Mouse (Mus musculus): Measurements from ENCODE around the gene Snrnp70.
"Not testable (repeated sequence)": the region's sequence is repeated elsewhere in the genome, so short reads cannot be mapped to it uniquely, and the experiment has no call there.

Gene Snrnp70

DNA sequence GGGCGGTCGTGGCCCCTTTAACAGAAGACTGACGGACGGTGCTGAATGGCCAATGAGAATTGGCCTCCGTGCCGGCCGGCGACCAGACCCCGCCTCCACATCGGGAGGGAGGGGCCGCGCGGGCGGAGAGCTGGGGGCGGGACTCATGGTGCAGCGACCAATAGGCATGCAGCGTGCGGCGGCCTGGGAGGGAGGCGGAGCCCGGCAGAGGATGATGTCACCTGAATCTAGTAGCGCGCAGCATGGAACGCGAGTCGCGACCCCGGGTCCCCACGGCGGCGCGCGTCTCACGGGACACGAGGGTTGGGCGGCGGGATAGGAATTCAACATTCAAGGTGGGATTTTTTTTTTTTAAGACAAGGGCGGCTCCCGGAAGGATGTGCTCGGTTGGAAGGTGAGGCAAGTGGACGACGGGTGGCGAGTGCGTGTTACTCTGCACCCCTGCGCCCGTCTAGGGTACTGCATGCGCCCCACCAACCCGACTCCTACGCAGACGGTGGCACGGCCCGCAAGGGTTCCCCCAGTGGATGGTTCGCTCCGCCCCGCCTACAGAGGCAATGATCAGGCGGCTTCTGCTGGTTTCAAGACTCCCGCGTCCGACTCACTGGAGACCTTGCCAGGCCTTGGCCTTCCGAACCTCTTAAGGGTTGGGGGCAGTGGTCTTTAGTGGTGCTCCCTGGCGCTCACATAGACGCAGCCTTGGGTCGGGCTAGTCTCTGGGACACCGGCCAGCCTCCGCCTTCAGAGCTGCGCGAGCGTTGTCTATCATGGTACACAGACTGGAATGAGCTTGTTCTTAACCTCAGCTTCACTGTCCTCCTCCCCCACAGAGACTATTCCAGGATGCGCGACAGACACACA, 28.3 kb downstream of the Snrnp70 start:
- DNase-seq, result peak; percentile 99

DNA sequence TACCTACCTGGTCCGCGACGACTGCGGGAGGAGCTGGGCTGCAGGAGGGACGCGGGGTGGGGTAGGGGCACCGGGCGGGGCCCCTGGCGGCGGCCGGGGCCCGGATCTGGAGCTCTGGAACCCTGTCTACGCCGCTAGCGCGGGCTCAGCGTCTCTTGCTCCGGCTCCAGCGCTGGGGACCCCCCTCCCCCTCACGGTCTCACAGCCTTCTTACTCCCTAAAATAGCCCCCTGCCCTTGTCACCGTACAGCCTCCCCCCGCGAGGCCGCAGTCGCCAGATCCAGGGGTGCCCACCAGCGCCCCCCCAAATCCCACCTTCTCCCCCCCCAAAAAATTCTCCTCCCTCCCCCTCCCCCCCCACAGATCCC, 28.9 kb downstream of the Snrnp70 start, which contains the start of gene Ppfia3:
Gene Ppfia3, minus strand, starts transcription at position 368 of the 368 bp plus-strand sequence.
- DNase-seq, result no peak

GRCm38 (mm10) chr7:45365742-45366651, 29.5 kb downstream of the Snrnp70 start:
- peak; percentile 77 to 82 for DNase-seq

- DNase-seq, result no peak
Measured at GRCm38 (mm10) chr7:45363983-45364382, 31.6 kb downstream of the Snrnp70 start.

DNA sequence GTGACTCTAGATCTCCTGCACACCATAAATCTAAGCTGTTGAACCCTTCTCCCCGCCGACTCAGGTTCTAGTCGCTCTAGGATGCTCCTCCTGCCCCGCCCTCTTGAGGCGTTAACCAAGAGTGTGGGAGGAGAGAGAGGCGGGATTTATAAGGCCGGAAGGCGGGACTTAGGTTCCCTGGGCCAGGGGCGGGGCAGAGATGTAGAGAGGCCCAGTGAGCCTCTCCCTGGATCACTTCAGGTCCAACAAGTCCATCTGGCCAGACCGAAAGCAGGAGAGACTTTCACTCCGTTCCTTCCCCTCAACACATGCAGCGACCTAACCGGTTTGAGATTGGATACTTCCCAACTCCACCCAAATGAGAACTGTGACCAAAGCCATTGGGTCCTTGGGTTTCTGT, 32.7 kb downstream of the Snrnp70 start:
- peak; percentile 74 to 80 for DNase-seq

DNA sequence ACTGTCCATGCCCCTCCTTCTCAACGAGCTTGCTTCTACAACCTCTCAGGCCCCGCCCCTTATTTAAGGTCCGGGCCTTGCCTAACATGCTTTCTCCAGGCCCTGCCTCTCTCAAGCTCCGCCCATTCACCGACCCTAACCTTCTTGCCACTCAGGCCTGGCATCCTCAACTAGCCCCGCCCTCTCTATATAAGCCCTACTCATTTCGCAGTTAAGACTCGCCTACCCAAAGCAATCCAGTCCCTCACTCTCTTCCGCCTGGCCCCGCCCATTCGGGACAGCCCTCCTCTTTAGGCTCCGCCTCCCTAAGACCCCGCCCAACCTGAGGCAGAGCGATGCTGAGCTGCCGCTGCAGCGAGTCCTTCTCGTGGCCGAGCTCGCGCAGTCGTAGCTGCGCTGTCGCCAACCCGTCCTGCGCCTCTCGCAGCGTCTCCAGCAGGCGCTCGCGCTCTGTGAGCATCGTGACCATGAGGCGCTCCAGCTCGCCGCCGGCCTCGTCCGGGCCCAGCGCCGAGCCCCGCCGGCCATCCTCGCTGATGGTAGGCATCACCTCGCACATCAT, 34.2 kb downstream of the Snrnp70 start:
- DNase-seq, result peak; percentile 91 to 94

DNA sequence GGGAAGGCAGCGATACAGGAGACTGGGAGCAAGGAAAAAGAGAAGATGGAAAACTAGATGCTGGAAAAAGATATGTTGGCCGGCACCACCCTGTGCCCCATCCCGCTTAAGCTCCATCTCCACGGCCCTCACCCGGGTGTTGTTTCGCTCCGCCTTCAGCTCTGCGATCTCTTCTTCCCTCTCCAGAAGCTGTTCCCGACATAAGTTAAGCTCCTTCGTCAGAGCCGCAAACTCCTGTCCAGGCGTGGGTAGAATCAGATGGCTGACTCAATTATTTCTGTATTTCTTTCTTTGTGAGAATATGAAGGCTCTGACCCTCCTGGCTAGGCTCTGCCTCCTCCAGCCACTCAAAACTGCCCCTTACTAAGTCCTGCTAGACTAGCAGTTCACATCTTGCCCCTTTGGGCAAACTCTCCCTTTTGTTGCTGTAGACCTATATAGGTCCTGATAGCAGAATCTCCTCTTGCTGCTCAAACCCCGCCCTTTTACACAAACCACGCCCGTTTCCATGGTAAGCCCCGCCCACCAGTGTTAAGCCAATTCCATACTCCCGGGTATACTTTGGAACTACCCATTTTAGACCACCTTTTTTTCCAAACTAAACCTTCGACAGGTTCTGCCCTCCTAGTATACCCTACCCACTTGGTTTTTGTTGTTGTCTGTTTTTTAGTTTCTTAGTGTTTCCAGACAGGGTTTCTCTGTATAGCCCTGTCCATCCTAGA, 35.0 kb downstream of the Snrnp70 start:
- DNase-seq, result peak in 1 of 2 experiments; percentile 46

DNA sequence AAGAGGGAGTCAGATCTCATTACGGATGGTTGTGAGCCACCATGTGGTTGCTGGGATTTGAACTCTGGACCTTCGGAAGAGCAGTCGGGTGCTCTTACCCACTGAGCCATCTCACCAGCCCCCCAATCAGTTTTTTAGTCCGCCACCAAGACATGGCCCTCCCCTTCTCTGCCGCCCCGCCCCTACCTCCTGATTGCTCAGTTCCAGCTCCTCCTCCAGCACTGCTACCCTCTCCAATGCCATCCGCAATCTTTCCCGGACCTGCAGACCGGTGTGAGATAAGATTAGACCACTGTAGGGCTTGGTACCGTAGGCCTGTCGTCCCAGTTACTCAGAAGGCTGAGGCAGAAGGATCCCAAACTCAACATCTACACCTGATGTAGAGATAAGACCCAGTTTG, 36.5 kb downstream of the Snrnp70 start:
- DNase-seq, result not testable (repeated sequence)

DNA sequence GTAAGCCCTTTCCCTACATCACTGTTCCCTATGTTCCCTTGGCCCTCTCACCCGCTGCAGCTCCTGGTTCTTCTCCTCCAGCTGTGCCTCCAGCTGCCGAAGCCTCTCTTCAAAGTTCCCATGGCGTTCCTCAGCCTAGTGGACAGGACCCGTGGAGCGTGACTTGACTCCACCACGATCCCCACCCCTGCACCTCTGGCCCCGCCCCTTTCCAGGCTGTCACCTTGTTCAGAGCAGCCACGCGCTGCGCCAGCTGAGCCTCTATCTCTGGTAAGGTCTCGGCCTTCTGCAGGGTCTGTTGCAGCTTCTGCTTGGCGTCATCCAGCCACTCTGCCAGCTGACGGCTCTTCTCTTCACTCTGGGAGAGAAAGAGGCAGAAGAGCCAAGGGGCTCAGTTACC, 39.5 kb downstream of the Snrnp70 start:
- no peak for DNase-seq

- DNase-seq, result no peak
Measured at GRCm38 (mm10) chr7:45355318-45356020, 40.1 kb downstream of the Snrnp70 start.

- DNase-seq, result no peak
Measured at GRCm38 (mm10) chr7:45353041-45353440, 42.5 kb downstream of the Snrnp70 start.

GRCm38 (mm10) chr7:45346905-45347304, 48.6 kb downstream of the Snrnp70 start:
- DNase-seq, result no peak

DNA sequence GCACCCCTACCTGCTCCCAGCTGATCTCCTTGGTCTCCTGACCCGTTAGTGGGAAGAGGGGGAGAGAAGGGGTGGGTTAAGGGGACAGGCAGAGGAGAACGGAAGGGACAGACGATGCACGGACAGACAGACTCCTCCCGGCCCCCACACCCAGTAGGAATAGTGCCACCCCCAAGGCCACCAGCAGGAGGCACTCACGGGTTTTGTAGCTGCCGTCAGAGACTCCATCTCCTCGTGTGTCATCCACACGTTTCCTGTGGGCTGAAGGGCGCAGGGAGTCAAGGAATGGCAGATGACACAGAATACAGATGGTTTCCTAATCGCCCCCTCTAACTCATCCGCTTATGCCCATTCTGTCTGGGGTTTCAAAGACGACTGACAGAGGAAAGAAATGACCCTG, 52.0 kb downstream of the Snrnp70 start:
- peak; percentile 39 to 54 for DNase-seq

DNA sequence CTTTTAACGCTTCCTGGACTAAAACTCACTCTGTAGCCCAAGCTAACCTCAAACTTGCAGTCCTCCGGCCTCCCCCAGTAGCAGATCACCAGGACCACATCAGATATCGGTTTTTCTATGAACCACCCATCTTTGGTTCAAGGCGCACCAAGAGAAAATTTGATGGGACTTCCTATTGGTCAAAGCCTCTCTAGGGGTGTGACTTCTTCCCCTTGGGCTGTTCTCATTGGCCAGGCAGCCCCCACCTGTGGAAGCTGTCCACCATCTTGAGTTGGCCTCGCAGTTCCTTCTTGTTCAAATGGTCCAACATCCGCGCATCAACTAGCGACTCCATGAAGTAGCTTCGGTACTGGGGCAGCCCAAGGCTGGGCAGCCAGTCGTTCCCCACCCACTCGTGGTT, 53.5 kb downstream of the Snrnp70 start:
- DNase-seq, result no peak

DNA sequence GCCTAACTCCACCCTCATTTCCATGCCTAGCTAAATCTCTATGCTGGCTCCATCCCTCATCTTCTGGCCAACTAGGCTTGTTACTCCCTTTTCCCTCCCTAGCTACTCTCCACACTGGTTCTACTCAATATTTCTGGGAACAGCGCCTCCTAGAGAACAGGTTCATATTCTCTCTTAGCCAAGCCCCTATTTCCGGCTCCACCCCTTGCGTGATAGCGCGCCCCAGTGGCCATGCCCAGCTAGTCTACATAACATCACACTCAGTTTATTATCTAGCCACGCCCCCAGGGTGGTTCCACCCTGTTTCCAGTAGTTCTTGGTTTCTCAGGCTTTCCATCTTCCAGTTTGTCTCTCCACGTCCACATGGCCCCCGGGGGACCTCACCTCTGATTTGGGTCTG, 54.2 kb downstream of the Snrnp70 start:
- DNase-seq, result peak; percentile 89 to 97

GRCm38 (mm10) chr7:45340669-45341068, 54.9 kb downstream of the Snrnp70 start:
- peak; percentile 58 to 66 for DNase-seq

DNA sequence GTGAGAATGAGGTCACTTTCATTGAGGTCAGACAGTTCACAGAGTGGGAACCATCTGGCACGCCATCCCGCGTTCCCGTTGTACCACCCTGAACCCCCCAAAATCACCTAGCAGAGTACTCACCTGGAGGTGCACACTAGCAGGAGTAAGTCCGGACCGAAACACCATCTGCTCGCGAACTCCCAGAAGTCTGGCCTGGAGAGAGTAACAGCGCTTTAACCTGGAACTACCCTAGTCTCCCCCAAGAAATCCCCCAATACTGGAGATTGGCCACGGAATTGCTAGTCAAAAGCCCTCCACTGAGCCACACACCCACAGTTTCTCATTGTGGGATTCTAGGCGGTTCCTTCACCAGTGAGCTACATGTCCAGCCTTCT, 55.5 kb downstream of the Snrnp70 start:
- DNase-seq, result no peak

DNA sequence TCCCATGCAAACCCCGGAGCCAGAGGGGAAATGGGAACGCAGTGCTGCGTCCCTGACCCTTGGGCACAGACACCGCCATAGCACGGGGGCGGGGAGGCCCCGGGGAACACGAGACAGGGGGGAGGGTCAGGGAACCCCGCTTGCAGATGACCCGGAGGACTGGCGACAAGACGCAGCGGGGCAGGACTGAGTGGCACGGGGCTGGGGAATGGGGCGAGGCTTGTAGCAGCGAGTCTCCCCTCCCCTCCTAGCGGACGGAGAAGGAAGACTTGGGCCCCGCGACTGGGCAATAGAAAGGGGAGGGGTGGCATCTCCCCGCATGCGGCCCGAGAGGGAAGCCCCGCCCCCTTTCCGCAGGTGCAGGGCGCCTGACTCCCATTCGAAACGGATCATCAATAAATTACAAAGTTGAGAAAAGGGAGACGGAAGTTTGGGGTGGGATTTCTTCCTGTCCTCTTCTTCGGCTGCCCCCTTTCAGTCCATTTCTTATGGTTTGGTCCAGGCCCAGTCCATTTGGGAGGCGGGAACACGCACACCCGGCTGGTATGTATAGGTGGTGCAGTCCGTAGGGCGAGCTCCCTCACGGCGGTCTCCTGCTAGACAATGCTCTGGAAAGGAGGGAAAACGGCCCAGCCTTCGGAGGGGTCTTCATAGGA, 56.0 kb downstream of the Snrnp70 start:
- peak; percentile 82 to 86 for DNase-seq

GRCm38 (mm10) chr7:45338161-45338911, 57.2 kb downstream of the Snrnp70 start:
- DNase-seq, result peak; percentile 48 to 57

DNA sequence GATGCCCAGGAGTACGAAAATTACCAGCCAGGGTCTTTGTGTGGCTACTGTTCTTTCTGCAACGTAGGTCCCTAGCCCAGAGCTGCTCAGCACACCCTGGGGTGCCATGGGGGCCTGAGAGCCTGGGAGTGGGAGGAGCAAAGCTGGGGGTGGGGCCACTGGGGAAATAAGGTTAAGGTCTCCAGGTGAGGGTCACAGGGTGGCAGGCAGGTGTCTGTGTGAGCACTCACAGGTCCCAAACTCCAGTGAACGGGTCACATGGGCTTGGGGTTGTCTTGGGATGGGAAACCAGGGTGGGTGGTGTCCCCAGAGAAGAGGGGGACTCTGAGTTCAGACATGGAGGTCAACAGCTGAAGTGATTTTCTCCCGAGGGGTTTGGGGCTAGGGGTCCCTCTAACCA, 58.1 kb downstream of the Snrnp70 start:
- DNase-seq, result peak in 1 of 2 experiments; percentile 37

GRCm38 (mm10) chr7:45336319-45336718, 59.2 kb downstream of the Snrnp70 start:
- no peak for DNase-seq

Measured in cerebellum, postnatal 10 days (tissue).